Mouse (Mus musculus) liver, postnatal 0 days (tissue): ENCODE measurements at regions not wholly inside any gene's neighbourhood (a gene's known extent, or its start where the extent isn't known, plus 50 kb on each side); places are given as distances from the start of the nearest gene placed in this dataset.

Experiments
- ATAC-seq: fragments of 200-750 bp; cut with Nextera tagmentation; 2 replicates; pipeline ENCODE4 v1.8.0; 2017; ENCODE audit warnings: mild to moderate bottlenecking, moderate library complexity
- DNase-seq: peaks from one replicate; pipeline ENCODE4 v3.0.0-alpha.2; 2016
- H3K27ac ChIP-seq: fragments of 300-500 bp; sonication (generic); 2 replicates; pipeline ENCODE4 v1.5.1; 2014; ENCODE audit warnings: antibody characterized with exemption, moderate library complexity, mild to moderate bottlenecking, low read depth
- H3K27me3 ChIP-seq: fragments of 300-500 bp; sonication (generic); 2 replicates; pipeline ENCODE4 v1.6.1; 2014; ENCODE audit warnings: low read length, control low read depth, mixed read lengths; ENCODE audit not compliant: insufficient read depth
- H3K36me3 ChIP-seq: fragments of 300-500 bp; sonication (generic); replicated peaks from 2 replicates; pipeline ENCODE4 v1.6.1; 2014; ENCODE audit warnings: mild to moderate bottlenecking, control low read depth, low read length, moderate library complexity, mixed read lengths; ENCODE audit not compliant: insufficient read depth
- H3K4me1 ChIP-seq: fragments of 300-500 bp; sonication (generic); 2 replicates; pipeline ENCODE4 v1.6.1; 2014; ENCODE audit warnings: antibody characterized with exemption, mild to moderate bottlenecking, control low read depth; ENCODE audit not compliant: insufficient read depth
- H3K4me2 ChIP-seq: fragments of 300-500 bp; sonication (generic); 2 replicates; pipeline ENCODE4 v1.6.1; 2014; ENCODE audit warnings: low read depth, mild to moderate bottlenecking, low read length, moderate library complexity, mixed read lengths
- H3K4me3 ChIP-seq: fragments of 300-500 bp; sonication (generic); 2 replicates; pipeline ENCODE4 v1.5.1; 2014; ENCODE audit warnings: low read depth, low read length
- H3K9ac ChIP-seq: fragments of 300-500 bp; sonication (generic); replicated peaks from 2 replicates; pipeline ENCODE4 v1.6.1; 2014; ENCODE audit warnings: mild to moderate bottlenecking, moderate library complexity
- H3K9me3 ChIP-seq: fragments of 300-500 bp; sonication (generic); 2 replicates; pipeline ENCODE4 v1.6.1; 2016; ENCODE audit warnings: mild to moderate bottlenecking, control low read depth, low read length, mixed read lengths
- CTCF ChIP-seq: sonication (generic); IDR thresholded peaks from 2 replicates; pipeline ENCODE4 v1.5.1; 2016; ENCODE audit warnings: antibody characterized with exemption, low read depth
- EP300 ChIP-seq: IDR thresholded peaks from 2 replicates; pipeline ENCODE4 v1.6.1; 2016; ENCODE audit warnings: antibody characterized with exemption, low read depth, mild to moderate bottlenecking
- WGBS: fragments of 180-500 bp; shearing (Covaris S2); extraction: QIAGEN DNeasy Blood & Tissue Kit; methylation state at CpG from one replicate; pipeline ENCODE4 v1.1.7; 2014; ENCODE audit not compliant: insufficient replicate concordance; 5-methylcytosine and 5-hydroxymethylcytosine counted together

GRCm38 (mm10) chr16:51650683-51651082 lies 380.3 kb upstream of the Cblb start:
- H3K4me2 ChIP-seq = no peak overlapping the region
- WGBS = 40% methylated on average over 5 of the region's 5 CpGs
- DNase-seq = no peak
- H3K4me3 ChIP-seq = no peak overlapping the region
- no peak for ATAC-seq
- H3K9ac ChIP-seq = no peak overlapping the region
- H3K27me3 ChIP-seq = no peaks in the 10 kb centered on the region
- H3K4me1 ChIP-seq = no peaks in the 10 kb centered on the region
- TF ChIP-seq EP300 = no peak
- no peak for TF ChIP-seq CTCF
- no peak overlapping the region for H3K27ac ChIP-seq
- no peaks in the 10 kb centered on the region for H3K9me3 ChIP-seq
- no peaks in the 10 kb centered on the region for H3K36me3 ChIP-seq

- WGBS = 70% methylated on average over 1 of the region's 1 CpGs
- Histone ChIP-seq H3K36me3 (no peaks in the 10 kb centered on the region), H3K4me2 (no peak overlapping the region), H3K9me3 (no peaks in the 10 kb centered on the region), H3K9ac (no peak overlapping the region), H3K4me1 (no peaks in the 10 kb centered on the region), H3K4me3 (no peak overlapping the region), H3K27me3 (no peaks in the 10 kb centered on the region), H3K27ac (no peak overlapping the region)
- no peak for TF ChIP-seq CTCF
- no peak for TF ChIP-seq EP300
- no peak for DNase-seq
- ATAC-seq = no peak
These were observed 369.3 kb upstream of the Cblb start for GRCm38 (mm10) chr16:51661693-51662092.

- ATAC-seq = no peak
- TF ChIP-seq CTCF (no peak), EP300 (no peak)
These were observed 366.7 kb upstream of the Cblb start for GRCm38 (mm10) chr16:51664325-51664724.

GRCm38 (mm10) chr16:51675101-51675500 lies 355.9 kb upstream of the Cblb start:
- 64% methylated on average over 3 of the region's 3 CpGs for WGBS
- no peak overlapping the region for H3K27ac ChIP-seq
- H3K4me3 ChIP-seq = no peak overlapping the region
- no peaks in the 10 kb centered on the region for H3K36me3 ChIP-seq
- no peak overlapping the region for H3K4me2 ChIP-seq
- TF ChIP-seq CTCF (no peak), EP300 (no peak)
- H3K9me3 ChIP-seq = no peaks in the 10 kb centered on the region
- H3K4me1 ChIP-seq = no peaks in the 10 kb centered on the region
- H3K27me3 ChIP-seq = no peaks in the 10 kb centered on the region
- ATAC-seq (no peak), DNase-seq (no peak)
- H3K9ac ChIP-seq = no peak overlapping the region

More at GRCm38 (mm10) chr16:51664325-51664724, 366.7 kb upstream of the Cblb start:
- 74% methylated on average over 2 of the region's 2 CpGs for WGBS
- Histone ChIP-seq H3K4me2 (no peak overlapping the region), H3K27me3 (no peaks in the 10 kb centered on the region), H3K4me3 (no peak overlapping the region), H3K9me3 (peaks cover 2% of the 10 kb centered on the region; the same call in 1 of the 2 replicates), H3K36me3 (no peaks in the 10 kb centered on the region), H3K9ac (no peak overlapping the region), H3K4me1 (no peaks in the 10 kb centered on the region), H3K27ac (no peak overlapping the region)
- no peak for DNase-seq

DNA sequence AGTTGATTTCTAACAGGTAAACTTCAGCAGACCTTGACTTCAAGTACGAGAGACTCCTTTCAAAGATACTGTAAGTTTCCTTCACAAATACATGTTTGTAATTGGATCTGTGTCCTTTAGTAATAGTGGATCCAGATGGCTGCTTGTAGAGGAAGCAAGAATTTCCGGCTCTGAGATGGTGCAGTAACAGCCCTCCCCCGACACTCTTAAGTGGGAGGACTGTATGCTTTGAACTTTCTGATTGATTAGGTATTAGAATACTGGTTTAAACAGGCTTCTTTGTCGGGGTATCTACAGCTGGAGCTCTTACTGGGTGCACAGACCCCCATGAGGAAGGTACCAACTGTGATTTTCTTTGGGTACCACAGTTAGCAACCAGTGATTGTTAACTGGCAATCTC lies 355.0 kb upstream of the Cblb start:
- no peaks in the 10 kb centered on the region for H3K4me1 ChIP-seq
- 35% methylated on average over 4 of the region's 4 CpGs for WGBS
- H3K9me3 ChIP-seq = no peaks in the 10 kb centered on the region
- DNase-seq (no peak), ATAC-seq (no peak)
- TF ChIP-seq EP300 = no peak
- no peak for TF ChIP-seq CTCF
- no peaks in the 10 kb centered on the region for H3K36me3 ChIP-seq
- no peaks in the 10 kb centered on the region for H3K27me3 ChIP-seq
- H3K4me3 ChIP-seq = no peak overlapping the region
- no peak overlapping the region for H3K27ac ChIP-seq
- H3K9ac ChIP-seq = no peak overlapping the region
- H3K4me2 ChIP-seq = no peak overlapping the region

- H3K27me3 ChIP-seq = no peaks in the 10 kb centered on the region
- no peaks in the 10 kb centered on the region for H3K4me1 ChIP-seq
- no peak overlapping the region for H3K4me2 ChIP-seq
- H3K27ac ChIP-seq = no peak overlapping the region
- H3K9me3 ChIP-seq = no peaks in the 10 kb centered on the region
- no peaks in the 10 kb centered on the region for H3K36me3 ChIP-seq
- ATAC-seq = no peak
- WGBS = 89% methylated on average over 3 of the region's 3 CpGs
- no peak overlapping the region for H3K9ac ChIP-seq
- TF ChIP-seq EP300 (no peak), CTCF (no peak)
- no peak for DNase-seq
- H3K4me3 ChIP-seq = no peak overlapping the region
These were observed 340.2 kb upstream of the Cblb start for GRCm38 (mm10) chr16:51690861-51691260.

DNA sequence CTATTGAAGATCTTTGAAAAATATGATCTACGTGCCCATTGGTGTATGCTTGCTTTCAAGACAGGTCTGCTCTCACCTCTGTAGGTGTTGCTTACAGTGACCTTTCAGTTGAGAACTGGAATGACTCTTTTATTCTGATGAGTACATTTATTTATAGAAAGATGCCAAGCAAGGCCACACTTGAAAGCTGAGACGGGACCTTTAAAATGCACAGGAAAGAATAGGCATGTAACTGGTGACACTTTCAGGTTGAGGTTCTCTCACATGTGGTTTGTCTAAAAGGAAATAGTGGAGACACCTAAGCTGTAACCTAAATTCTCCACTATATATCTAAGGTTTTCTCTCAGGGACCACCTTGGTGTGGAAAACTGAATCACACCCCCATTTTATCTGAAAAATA lies 326.0 kb upstream of the Cblb start:
- Histone ChIP-seq H3K36me3 (no peaks in the 10 kb centered on the region), H3K27ac (no peak overlapping the region), H3K9ac (no peak overlapping the region), H3K4me3 (no peak overlapping the region), H3K9me3 (no peaks in the 10 kb centered on the region), H3K4me1 (no peaks in the 10 kb centered on the region), H3K4me2 (no peak overlapping the region), H3K27me3 (no peaks in the 10 kb centered on the region)
- 75% methylated on average over 2 of the region's 2 CpGs for WGBS
- TF ChIP-seq CTCF = no peak
- TF ChIP-seq EP300 = no peak
- ATAC-seq (no peak), DNase-seq (no peak)
